Mouse (Mus musculus): ENCODE measurements around the gene Triap1.
A peak's percentile ranks its signal among the peaks of the same experiment; 100 is the strongest.
"Not testable (repeated sequence)": the region's sequence is repeated elsewhere in the genome, so short reads cannot be mapped to it uniquely, and the experiment has no call there.

Gene Triap1

DNA sequence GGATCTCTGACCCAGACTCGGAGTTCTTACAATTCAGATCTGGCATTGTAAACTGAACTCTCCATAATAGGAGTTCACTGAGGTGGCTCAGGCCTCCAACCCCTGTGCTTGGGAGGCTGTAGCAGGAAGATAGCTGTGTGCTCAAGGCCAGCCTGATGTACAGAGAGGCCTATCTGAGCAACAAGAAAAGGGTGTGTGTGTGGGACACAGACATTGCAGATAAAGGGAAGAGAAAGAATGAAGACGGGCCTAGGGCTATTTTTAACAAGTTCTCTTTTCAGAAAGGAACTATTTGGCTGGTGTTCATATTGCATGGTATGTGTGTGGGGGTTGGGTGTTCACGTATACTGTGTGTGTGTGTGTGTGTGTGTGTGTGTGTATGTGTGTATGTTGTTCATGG is 7.4 kb upstream of the Triap1 start:
- no peak for DNase-seq (ENCODE audit: low spot score in 2 of 2)

DNA sequence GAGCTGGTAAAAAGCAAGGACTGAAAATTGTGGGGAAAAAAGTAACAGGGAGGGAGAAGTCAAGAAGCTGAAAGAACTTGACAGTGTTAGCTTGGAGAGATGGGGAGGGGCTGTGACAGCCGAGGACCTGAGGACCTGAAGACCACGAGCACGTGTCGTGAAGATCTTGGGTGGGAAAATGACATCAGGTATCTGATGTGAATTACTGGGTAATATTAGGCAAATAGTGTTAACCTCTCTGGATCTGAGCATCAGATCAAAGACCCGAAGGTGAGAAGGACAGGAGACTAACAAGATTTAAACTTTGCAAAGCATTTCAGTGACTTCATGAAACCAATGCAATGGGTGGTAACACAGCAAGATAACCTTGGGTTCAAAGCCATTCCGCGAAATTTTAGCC is 1.0 kb upstream of the Triap1 start:
- no peak for DNase-seq (ENCODE audit: low spot score in 2 of 2)

DNA sequence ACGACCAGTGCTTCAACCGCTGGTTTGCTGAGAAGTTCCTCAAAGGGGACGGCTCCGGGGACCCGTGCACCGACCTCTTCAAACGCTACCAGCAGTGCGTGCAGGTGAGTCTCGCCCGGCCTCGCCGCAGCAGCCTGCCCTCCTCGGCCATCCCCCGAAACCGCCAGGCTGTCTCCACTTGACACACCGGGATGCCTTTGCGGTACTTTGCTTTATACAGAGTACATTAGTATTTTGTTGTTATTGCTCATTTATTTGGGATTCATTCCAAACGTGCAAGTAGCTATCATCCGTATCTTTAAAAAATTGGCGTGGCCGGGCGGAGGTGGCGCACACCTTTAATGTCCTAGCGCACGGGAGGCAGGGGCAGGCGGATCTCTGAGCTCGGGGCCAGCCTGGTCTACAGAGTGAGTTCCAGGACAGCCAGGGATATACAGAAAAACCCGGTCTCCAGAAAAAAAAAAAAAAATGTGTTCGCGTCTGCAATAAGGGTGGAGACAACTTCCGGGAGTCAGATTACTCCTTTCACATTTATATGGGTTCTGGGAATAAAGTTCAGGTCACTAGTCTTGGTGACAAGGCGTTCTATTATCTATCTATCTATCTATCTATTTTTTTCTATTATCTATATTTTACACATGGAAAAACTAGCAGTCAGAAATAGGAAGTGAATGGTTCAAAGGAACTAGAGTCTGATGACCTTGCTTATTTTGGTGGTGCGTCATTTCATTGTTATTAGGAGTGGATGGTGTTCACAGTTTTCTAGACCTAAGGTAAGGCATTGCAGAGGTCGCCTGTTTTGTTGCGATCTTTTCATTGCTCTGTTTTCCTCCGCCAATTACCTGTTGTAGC is 515 bp downstream of the Triap1 start:
- no peak for DNase-seq (ENCODE audit: low spot score in 2 of 2)

GRCm38 (mm10) chr5:115347564-115347963 is 6.5 kb downstream of the Triap1 start:
- DNase-seq (ENCODE audit: low spot score in 2 of 2): peak; percentile 77 to 83

GRCm38 (mm10) chr5:115348546-115349224 is 7.7 kb downstream of the Triap1 start, which contains the start of gene Cox6a1:
Gene Cox6a1 (minus strand): TSS chr5:115348981.
- DNase-seq (ENCODE audit: low spot score in 2 of 2): peak; percentile 98 to 99

- DNase-seq (ENCODE audit: low spot score in 2 of 2): no peak
These were observed 8.2 kb downstream of the Triap1 start for GRCm38 (mm10) chr5:115349225-115349555.

GRCm38 (mm10) chr5:115351348-115351747 is 10.3 kb downstream of the Triap1 start:
- no peak for DNase-seq (ENCODE audit: low spot score in 2 of 2)

- no peak for DNase-seq (ENCODE audit: low spot score in 2 of 2)
These were observed 14.0 kb downstream of the Triap1 start for GRCm38 (mm10) chr5:115355070-115355469.

DNA sequence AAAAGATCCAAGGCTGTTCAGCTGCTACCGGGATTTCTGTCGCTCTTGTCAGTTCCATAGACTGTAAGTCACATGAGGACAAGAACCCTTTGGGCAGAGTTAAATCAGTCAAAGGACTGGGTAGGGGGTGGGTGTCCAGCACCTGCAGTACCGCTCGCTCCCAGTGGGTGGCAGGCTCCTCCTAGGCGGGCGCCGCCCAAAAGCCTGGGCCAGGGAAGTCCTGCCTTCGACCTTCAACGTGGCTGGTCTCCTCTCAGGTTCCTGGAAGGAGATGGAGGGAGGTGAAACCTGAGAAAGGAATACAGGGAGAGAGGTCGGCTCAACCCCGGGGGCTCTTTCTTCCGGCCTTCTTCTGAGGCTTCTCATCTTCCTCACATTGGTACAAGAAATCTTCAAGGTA is 17.8 kb downstream of the Triap1 start:
- DNase-seq (ENCODE audit: low spot score in 2 of 2): peak; percentile 71 to 82

DNA sequence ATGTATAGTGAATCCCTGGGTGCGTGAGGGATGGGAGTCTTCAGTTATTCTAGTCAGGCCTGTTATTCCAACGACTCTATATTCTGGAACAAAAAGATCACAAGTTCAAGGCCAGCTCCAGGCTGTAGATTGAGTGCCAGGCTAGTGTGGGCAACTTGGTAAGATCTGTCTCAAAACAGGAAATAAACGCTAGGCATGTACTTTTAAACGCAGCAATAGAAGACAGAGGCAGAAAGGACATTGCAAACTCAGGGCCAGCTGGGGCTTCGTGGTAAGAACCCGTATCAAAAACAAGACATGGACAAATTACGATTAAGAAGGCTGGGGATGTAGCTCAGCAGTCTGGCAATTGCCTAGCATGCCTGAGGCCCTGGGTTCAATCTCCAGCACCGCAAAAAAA is 18.4 kb downstream of the Triap1 start:
- no peak for DNase-seq (ENCODE audit: low spot score in 2 of 2)

- no peak for DNase-seq (ENCODE audit: low spot score in 2 of 2)
These were observed 18.9 kb downstream of the Triap1 start for GRCm38 (mm10) chr5:115359851-115360372.

DNA sequence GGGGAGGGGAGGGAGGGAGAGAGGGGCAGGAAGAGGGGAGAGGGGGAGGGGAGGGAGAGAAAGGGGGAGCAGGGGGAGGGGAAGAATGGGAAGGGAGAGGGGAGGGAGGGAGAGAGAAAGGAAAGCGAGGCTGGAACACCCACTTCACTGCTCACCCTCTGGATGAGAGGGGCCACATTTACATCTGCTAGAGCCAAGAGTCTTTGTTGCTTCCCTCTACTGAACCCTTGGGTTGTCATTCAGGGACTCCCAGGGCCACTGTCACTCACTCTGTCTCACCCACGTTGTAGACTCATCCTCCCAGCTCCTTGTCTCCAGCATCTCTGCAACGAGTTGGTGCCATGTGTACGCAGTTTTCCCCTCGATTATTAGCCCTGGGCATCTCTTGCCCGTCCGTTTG is 21.2 kb downstream of the Triap1 start:
- DNase-seq (ENCODE audit: low spot score in 2 of 2): no peak

- peak; percentile 50 to 59 for DNase-seq (ENCODE audit: low spot score in 2 of 2)
These were observed 22.0 kb downstream of the Triap1 start for GRCm38 (mm10) chr5:115362819-115363714.

- no peak for DNase-seq (ENCODE audit: low spot score in 2 of 2)
These were observed 23.8 kb downstream of the Triap1 start for GRCm38 (mm10) chr5:115364782-115365181.

DNA sequence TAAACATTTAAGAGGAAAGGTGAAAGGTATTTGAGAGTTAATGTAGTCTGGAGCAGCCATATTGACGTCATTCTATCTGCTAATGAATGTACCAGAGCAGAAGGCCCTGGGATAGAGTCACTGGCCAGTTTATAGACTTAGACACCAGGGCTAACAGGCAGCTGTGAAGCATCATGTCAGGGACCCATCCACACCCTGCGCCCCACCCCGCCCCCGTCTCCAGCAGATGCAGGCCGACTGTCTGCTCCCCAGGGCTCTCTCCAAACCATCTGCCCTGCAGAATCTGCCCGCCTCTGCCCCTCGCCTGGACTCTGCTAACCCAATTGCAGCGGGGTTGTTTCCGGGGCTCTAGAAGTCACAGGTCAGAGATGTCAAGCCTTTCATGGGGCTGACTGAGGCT is 30.7 kb downstream of the Triap1 start:
- no peak for DNase-seq (ENCODE audit: low spot score in 2 of 2)

GRCm38 (mm10) chr5:115373441-115374203 is 32.6 kb downstream of the Triap1 start:
- peak; percentile 64 for DNase-seq (ENCODE audit: low spot score in 2 of 2)

DNA sequence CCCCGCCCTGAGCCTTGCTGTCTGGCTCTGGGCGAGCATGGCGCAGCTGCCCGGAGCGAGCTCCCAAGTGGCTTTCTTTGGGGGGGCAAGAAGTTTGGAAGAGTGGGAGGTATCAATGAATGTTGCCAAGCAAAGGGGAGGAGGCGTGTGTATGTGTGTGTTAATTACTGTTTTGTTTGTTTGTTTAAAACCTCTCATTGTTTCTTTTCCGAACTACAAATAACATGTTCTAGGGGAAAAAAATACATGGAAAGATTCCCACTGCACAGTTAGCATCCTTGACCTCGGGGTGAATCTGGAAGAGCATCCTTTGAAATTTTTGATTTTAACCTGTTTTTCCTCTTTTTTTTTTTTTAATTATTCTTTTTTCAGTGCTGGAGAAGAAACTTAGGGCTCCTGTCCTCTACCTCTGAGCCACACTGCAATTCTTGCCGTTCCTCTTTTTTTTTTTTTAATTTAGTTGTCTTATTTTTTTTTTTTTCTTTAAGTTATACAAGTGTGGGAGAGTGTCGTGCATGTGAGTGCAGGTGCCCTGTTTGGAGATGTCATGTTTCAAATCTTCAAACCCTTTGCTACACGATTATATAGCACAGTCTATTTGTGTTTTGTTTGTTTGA is 33.3 kb downstream of the Triap1 start:
- DNase-seq (ENCODE audit: low spot score in 2 of 2): no peak

DNA sequence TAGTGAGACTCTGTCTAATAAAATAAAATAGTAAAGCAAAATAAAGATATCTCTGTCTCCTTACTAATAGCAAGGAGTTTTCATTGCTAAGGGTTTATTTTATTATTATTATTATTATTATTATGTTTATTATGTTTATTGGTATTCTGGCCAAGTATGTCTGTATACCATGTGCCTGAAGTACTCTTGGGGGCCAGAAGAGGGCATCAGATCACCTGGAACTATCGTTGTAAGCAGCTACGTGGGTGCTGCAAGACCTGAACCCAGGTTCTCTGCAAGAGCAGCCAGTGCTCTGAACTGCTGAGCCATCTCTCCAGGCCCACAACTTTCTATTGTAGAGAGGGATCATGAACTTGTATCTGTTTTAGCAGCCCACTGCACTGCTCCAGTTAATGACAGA is 34.4 kb downstream of the Triap1 start:
- DNase-seq (ENCODE audit: low spot score in 2 of 2): no peak

- DNase-seq (ENCODE audit: low spot score in 2 of 2): not testable (repeated sequence)
These were observed 37.9 kb downstream of the Triap1 start for GRCm38 (mm10) chr5:115378882-115379281.

- no peak for DNase-seq (ENCODE audit: low spot score in 2 of 2)
These were observed 50.9 kb downstream of the Triap1 start for GRCm38 (mm10) chr5:115391935-115392334.

DNA sequence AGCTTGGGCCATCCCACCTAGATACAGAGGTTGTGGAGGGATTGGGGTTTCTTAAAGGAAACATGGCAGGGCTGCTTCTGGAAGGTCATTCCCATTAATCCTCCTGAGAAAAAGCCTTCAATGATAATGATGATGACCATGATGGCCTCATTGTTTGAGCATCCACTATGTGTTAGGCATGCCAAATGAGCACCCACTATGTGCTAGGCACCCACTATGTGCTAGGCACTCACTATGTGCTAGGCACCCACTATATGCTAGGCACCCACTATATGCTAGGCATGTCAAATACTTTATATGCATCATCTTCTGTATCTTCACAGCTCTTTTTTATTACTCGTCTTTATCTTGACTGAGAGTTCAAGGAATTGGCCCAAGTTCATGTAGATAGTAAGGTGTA is 51.9 kb downstream of the Triap1 start:
- no peak for DNase-seq (ENCODE audit: low spot score in 2 of 2)
